Mouse (Mus musculus): ENCODE data around the gene Cd302.

DNA sequence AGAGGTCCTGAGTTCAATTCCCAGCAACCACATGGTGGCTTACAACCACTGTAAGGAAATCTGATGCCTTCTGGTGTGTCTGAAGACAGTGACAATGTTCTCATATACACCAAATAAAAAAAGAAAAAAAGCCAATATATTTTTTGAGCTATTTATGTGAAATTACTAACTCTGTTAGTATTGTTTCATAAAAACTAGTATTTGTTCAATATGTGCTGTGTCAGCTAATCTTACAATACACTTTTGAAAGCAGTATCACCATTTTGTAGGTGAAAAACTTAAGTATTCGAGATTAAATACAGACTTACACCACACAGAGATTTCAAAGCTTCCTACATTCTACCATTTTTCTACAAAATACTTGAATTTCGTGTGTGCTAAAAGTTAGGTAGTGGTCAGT is 69.6 kb downstream of the Cd302 start:
- no peak for TF ChIP-seq CTCF (IDR thresholded peaks at IDR 0.05; ENCODE audit: borderline replicate concordance, insufficient read depth, low read depth, low read length)
- TF ChIP-seq POLR2A (IDR thresholded peaks at IDR 0.05; ENCODE audit: borderline replicate concordance, insufficient read depth, low read length) = no peak

All from cerebellum, adult 2 months (tissue).